Mouse (Mus musculus) thymus, postnatal 4 days (tissue): ENCODE data around the gene Atp8a2.

Experiments used
- DNase-seq: peaks from one replicate; pipeline ENCODE4 v3.0.0; 2021

Gene Atp8a2

GRCm38 (mm10) chr14:60148893-60149292 lies 48.1 kb downstream of the Atp8a2 start:
- no peak for DNase-seq

- DNase-seq: no peak
These were observed 53.7 kb downstream of the Atp8a2 start for GRCm38 (mm10) chr14:60143234-60143633.

- peak; percentile 63 for DNase-seq
These were observed 58.6 kb downstream of the Atp8a2 start for GRCm38 (mm10) chr14:60138339-60138738.

GRCm38 (mm10) chr14:60137812-60138211 lies 59.2 kb downstream of the Atp8a2 start:
- no peak for DNase-seq

- DNase-seq: no peak
These were observed 61.2 kb downstream of the Atp8a2 start for GRCm38 (mm10) chr14:60135801-60136200.

GRCm38 (mm10) chr14:60134720-60135119 lies 62.3 kb downstream of the Atp8a2 start:
- DNase-seq: no peak

GRCm38 (mm10) chr14:60131196-60131876 lies 65.6 kb downstream of the Atp8a2 start:
- DNase-seq: peak; percentile 43

- DNase-seq: peak; percentile 50
These were observed 67.4 kb downstream of the Atp8a2 start for GRCm38 (mm10) chr14:60129564-60129963.

GRCm38 (mm10) chr14:60125202-60125601 lies 71.8 kb downstream of the Atp8a2 start:
- DNase-seq: no peak

- no peak for DNase-seq
These were observed 75.4 kb downstream of the Atp8a2 start for GRCm38 (mm10) chr14:60121572-60121971.

- DNase-seq: peak; percentile 38
These were observed 79.0 kb downstream of the Atp8a2 start for GRCm38 (mm10) chr14:60117792-60118585.

- peak; percentile 74 for DNase-seq
These were observed 109.9 kb downstream of the Atp8a2 start for GRCm38 (mm10) chr14:60086808-60087725.

- peak; percentile 17 for DNase-seq
These were observed 110.6 kb downstream of the Atp8a2 start for GRCm38 (mm10) chr14:60086254-60086807.

GRCm38 (mm10) chr14:60082771-60083170 lies 114.2 kb downstream of the Atp8a2 start:
- no peak for DNase-seq

- no peak for DNase-seq
These were observed 124.5 kb downstream of the Atp8a2 start for GRCm38 (mm10) chr14:60072496-60072895.

- DNase-seq: no peak
These were observed 131.8 kb downstream of the Atp8a2 start for GRCm38 (mm10) chr14:60065186-60065585.

GRCm38 (mm10) chr14:60061023-60061422 lies 136.0 kb downstream of the Atp8a2 start:
- DNase-seq: no peak

- no peak for DNase-seq
These were observed 138.1 kb downstream of the Atp8a2 start for GRCm38 (mm10) chr14:60058867-60059266.

GRCm38 (mm10) chr14:60055231-60055630 lies 141.7 kb downstream of the Atp8a2 start:
- no peak for DNase-seq

GRCm38 (mm10) chr14:60030666-60031065 lies 166.3 kb downstream of the Atp8a2 start:
- DNase-seq: no peak

GRCm38 (mm10) chr14:60027139-60027538 lies 169.8 kb downstream of the Atp8a2 start:
- DNase-seq: no peak

GRCm38 (mm10) chr14:60026647-60027046 lies 170.3 kb downstream of the Atp8a2 start:
- no peak for DNase-seq

- DNase-seq: peak; percentile 87
These were observed 181.1 kb downstream of the Atp8a2 start for GRCm38 (mm10) chr14:60015891-60016290.
